Mouse (Mus musculus) CD8-positive naive resting alpha-beta T cell, adult 2 months (primary cell): ENCODE results near the gene Strada.

Experiments used
- DNase-seq, 2 experiments: peaks; one replicate each; pipeline ENCODE4 v3.0.0; 2022; ENCODE audit warnings: low read depth in 2 of 2, low spot score in 2 of 2

Strada gene

DNA sequence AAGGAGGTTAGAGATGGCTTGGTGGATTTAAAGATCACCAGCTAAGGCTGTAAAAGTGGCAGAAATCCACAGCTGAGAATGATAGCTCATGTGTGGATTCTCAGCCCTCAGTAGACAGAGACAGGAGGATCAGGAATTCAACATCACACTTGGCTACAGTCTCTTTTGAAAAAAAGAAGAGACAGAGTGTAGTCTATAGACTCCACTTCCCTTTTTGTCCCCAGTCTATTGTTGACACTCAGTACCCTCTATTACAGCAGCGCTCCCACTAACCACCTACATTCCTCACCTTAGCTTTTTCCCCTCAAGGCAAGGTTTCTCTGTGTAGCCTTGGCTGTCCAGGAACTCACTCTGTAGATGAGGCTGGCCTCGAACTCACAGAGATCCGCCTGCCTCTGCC, 10.3 kb downstream of the Strada start:
- DNase-seq = no peak

DNA sequence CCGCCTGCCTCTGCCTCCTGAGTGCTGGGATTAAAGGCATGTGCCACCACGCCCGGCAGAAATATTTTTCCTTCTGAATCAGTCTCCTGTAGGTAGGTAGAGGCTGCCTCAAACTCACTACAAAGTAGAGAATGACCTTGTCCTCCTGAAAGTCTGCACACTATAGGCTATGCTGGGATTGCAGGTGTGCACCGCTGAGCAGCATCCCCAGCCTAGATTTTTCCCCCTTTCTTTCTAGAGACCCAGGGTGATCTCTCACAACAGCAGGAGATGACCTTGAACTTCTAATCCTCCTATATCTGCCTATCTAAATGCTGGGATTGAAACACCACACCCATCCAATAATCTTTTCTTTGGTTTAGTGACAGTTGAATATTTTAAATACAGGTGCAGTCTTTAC, 14.6 kb downstream of the Strada start:
- DNase-seq = no peak

DNA sequence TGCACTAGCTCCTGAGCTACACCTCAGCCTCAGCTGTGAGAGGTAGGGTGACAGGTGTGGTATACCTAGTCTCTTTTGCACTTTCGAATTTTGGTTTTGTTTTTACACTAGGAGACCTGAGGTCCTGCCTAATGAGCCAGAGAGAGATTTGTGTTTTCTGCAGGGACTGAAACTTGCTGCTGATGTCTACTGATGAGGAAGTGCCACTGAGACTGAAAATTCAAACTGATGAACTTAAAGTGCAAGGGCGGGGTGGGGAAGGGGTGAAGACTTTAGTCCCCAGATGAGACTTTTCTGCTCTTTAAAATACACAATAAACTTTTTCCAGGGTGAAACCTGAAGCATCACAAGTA, 21.5 kb downstream of the Strada start:
- no peak for DNase-seq

DNA sequence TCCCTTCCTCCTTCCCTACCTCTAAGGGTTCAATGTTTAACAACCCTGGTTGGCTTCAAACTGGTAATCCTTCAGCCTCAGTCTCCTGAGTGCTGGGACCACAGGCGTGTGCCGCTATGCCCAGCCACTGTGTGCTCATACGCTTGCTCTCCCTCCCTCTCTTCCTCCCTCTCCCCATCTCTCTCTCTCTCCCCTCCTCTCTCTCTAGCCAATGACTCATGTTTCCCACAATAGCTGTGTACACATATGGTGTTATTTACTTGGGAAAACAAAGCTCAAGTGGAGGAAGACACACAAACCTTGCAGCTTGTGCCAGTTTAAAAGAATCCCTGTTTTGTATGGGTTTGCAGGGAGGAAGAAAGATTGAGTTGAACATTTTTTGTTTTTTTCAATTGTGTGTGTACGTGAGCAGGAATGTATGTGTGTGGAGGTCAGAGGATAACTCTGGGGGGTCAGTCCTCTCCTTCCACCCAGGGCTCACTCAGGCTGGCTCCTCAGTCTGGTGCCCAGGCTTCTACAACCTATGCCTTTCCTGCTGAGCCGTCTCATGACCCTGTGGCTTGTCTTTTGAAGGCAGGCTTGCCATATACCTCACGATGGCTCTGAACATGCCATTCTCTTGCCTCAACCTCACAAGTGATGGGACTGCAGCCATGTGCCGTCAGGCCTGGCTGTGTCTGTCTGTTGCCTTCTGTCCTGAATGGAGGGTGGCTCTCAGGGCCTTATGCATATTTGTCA, 22.1 kb downstream of the Strada start:
- no peak for DNase-seq

DNA sequence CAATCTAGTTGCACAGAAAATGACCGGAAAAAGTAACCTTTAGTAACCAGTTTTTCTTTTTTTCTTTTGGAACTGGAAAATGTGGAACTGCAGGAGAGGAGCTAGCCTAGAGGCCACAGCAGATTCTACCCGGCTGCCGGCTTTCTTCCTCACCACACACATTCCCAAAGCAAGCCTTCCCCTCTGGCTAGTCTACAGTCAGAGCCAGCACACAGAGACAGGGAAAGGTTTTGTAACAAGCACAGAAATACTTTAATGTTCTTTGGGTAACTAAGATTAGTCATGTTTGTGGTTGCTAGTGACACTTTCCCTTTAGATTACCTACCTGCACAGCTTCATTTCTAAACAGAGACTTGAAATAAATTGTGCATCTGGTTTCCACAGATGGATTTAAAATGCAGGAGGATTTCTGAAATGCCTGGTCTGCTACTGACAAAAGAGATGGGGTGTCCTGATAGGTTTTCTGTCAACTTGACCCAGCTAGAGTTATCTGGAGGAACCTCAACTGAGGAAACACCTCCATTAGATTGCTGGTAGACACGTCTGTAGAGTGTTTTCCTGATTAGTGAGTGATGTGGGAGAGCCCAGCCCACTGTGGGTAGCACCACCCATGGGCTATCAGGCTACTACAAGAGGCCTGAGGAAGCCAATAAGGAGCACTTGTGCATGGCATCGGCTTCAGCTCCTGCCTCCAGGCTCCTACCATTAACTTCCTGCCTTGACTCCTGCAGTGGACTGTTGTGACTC, 23.8 kb downstream of the Strada start:
- DNase-seq = no peak

DNA sequence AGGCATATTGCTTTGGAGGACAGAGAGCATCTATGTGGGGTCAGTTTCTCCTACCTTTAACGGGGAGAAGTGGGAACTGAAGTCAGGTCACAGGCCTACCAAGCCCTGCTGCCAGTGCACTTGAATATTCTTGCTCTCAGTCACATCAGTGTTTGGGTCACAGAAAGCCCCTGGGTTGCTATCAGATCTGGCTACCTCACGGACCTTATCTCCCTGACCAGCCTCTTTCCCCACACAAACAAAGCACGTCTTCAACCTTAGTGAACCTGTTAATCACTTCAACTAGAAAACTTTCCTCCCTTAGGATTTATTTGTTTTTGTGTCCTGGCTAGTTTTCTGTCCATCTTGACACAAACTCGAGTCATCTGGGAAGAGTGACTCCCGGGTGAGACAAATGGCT, 25.6 kb downstream of the Strada start:
- no peak for DNase-seq

DNA sequence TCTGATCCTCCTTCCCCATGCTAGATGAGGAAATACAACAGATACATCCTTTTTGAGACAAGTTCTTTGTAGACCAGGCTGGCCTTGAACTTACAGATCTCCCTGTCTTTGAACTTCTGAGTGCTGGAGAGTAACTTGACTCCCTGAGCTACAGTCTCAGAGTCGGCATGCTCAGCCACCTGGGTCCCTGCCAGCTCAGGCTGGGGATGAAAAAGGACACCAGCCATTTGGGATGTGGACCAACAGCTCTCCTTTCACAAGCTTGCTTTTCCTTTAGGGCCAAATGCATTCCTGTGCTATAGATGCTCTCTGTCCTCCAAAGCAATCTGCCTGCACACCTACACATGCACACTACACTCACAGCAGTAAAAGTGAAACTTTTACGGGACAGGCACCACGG, 26.9 kb downstream of the Strada start:
- DNase-seq = no peak

DNA sequence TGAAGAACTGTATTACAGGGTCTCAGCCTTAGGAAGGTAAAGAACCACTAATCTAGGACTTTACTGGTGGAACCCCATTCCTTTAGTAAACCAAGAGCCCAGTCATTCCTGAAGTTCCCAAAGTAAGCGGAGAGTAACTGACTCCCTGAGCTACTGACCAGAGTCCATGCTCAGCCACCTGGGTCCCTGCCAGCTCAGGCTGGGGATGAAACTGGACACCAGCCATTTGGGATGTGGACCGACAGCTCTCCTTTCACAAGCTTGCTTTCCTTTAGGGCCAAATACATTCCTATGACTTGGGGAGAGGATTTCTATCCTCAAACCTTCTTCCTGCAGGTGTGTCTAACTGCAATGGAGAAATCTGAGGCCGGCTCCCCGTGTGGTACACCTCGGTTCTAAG, 27.6 kb downstream of the Strada start:
- no peak for DNase-seq

DNA sequence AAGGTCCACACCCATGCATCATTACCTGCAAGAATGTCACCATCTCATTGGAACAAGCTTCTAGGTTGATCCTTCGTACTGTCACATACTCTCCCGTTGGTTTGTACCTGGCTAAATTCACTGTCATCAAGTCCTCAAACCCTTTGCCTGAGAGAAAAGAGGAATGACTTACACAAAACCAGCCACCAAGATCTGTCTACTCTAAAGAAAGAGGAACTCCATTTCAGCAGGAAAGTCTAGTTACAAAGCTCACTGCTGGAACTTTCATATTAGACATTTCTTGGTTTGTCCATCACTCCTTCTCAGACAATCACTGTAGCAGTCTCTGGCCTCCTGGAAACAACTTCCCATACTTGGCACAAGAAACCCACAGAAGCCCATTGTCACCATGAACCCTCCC, 28.7 kb downstream of the Strada start:
- no peak for DNase-seq

DNA sequence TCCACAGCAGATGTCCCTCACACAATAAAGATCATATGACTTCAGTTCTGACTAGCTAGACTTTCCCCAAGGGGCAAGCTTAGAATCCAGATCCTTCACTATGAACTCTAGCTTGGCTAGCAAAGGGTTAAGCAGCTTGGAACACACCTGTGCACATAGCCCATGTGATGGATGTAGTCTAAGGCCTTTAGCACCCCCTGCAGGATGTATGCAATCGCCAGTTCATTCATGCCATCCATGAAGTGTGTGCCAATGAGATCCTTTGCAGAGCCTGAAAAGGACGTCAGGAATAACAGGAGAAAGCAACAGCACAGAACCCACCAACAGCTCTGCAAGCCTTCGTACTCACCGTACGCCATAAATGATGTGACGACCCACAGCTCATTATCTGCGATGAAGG, 31.2 kb downstream of the Strada start:
- DNase-seq = peak; percentile 66 to 81

DNA sequence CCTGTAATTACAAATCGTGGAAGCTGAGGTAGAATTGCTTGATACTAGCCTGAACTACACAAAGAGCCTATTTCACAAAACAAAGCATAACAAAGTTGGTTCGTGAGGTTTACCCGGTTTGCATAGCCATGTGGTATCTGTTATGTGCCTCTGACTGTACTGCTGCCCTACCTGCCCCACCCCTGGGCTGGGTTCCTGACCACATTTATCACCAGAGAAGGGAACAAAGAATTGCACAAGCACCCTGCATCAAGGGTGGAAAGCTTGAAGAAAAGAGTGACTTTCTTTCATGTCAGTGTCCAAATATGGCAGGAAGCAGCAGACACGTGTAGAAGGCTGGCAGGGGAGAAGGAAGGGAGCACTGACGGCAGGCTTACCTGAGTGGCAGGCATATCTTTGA, 34.5 kb downstream of the Strada start:
- DNase-seq = peak; percentile 82 to 89

DNA sequence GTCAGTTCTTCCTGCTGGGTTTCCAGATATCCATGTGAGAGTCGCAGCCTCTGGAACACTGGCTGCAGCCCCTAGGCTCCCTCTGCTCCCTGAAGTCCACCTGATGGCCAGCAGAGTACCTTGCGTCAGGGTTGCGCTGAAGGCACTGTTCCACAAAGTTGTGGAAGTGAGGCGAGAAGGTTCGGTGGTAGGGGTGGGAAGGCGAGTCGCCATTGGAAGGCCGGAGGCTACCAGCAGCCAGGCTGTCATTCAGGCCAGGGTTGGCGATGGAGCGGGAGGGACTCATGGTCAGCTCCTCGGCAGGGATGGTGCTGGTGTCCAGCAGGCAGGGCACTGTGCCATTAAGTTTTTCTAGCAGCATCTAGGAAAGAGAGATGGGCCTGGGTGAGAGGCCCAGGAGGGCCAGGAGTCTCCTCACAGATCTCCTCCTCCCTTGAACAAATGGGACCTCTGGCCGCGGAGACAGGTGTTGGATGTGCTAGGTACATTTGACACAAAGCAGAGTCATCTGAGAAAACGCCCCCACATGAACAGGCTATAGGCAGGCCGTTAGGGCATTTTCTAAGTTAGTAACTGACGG, 37.3 kb downstream of the Strada start:
- DNase-seq = no peak

DNA sequence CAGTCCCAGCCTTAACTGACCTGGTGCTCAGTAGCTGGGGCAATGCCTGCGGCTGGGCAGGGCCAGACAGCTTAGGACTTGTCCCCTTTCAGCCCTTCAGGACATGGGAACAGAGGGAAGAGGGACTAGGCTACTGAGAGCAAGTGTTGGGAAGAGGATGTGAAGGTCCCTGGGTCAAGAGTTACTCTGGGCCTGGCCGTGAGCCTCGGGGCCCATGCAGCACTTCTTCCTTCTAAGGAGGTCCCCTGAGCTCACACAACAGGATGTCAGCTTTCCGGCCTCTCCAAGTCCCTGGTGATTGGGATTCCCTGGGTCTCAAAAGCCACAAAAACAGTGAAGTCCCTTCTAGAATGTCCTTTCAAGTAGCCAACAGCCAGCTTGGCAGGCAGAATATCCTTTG, 38.4 kb downstream of the Strada start:
- no peak for DNase-seq

DNA sequence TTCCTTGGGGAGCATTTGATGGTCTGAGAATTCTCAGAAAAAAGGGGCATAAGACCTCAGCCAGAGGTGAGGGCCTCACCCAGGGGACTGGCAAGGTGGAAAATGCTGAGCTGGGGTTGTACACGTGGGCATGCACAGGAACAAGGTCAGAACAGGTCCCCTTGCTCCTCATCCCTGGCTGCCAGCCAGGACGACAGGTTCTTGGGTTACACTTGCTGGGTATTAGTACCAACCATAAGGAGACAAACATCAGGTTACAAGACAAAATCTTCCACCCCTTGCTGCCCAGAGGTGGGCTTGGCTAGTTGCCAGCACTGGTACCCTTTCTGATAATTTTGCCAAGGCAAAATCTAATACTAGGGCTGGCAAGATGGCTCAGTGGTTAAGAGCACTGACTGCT, 39.7 kb downstream of the Strada start:
- no peak for DNase-seq

DNA sequence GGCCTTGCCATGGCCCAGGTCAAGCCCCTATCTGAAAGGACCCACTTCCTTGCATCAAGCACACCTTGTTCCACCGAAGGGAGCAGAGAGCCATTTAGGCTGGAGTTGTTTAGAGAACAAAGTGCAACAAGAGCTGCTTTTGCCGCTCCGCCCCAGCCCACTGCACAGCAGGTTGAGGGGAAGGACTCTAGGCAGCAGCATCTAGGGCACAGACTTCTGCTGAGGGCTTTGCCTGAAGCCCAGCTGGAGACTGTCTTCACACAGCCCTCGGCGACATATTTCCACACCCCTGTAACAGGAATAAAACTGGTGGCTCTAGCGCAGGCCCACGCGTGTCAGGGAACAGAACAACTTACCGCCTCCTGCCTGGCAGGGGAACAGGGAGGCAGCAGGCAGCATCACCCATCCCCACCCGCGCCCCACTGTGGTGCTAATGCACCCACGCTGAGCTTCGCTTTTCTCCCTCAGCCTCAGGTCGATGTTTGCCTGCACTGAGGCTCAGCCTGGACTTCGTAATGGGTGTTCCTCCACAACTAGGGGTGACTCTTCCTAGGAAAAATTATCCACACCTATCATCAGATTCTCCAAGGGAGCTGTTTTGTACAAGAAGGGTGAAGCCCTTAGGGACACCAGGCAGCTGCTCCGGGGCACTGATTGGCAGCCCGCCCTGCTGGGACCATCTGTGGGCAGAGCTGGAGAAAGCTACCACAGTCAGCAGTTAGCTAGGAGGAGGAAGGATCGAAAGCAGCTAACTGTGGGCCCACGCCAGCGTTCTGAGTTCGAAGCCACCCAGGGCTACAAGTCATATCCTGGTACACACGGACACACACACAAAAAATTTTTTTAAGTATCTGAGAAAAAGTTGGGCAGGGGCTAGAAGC, 40.9 kb downstream of the Strada start, which contains the start of the genes Gm10840 and Limd2:
TSS of gene Gm10840 (plus strand) at position 10 of the 881 bp plus-strand sequence.
TSS of gene Limd2 (minus strand) at position 20 of the 881 bp plus-strand sequence.
- DNase-seq = peak; percentile 58 to 63

DNA sequence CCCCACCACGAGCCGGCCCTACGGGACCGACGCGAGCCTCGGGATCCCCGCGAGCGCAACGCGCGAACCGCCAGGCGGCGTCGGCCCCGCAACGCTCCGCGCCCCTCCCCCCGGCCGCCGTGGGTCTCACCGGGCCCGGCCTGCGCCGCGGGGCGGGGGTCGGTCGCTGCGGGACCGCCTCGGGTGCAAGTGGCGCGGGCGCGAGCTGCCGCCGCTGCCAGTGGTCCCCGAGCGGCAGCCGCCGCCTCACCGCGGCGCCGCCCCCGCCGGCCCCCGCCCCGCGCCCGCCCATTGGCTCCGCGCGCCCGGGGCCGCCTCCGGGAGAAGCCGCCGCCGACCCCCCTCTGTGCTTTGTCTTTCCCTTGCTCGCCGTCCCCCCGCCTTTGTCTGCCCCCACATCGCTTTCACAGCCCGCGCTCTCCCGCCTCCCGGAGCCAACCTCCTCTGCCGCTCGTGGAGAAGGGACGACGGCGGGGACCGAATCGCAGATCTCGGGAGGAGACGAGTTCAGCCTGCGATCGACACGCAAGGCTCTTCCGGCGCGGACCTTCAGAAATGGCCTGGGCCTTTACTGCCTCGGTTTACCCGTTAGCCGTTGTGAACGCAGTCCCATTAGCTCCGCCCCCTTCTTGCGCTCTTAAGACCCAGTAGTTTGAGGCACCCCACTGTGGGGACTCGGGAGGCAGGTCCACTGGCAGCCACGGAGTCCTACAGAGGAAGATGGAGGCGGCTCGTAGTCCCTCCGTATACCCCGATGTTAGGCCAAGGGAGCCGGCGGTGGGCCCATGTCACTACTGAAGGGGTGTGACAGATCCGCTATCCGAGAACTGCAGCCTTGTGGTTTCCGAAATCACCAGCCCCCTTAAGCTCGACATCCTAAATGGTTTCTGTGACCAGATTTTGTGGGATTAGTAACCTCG, 41.8 kb downstream of the Strada start:
- DNase-seq = peak; percentile 68 to 69

DNA sequence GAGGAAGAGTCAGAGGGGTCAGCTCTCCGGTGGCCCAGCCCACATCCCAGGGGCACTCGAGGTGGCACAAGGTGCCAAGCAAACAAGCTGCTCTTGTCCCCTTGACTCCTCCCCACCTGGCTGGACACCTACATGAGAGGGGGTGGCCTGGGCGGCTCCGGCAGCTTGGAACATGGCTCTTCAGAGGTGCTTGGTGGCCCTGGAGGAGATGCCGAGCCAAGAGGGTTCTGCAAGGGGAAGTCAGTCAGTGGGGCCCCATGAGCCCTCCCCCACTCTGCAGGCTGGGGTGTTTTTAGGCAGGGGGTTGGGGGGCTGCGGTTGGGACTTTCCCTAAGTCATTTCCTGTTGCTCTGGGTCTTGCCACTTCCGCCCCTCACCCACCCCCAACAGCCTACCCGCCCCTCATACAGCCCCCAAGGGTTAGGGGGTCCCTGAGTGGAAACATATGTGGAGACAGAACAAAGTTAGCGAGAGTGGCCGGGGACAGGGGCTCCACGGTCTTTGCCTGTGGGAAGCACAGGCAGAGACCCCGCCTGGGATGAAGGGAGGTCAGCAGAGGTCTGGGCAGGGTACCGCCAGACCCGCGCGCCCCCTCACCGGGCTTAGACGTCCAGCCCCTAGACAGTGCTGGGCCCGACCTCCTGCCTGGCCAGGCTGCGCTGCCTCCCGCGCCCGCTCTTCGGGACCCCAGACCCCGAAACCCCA, 42.6 kb downstream of the Strada start:
- peak; percentile 89 to 94 for DNase-seq

DNA sequence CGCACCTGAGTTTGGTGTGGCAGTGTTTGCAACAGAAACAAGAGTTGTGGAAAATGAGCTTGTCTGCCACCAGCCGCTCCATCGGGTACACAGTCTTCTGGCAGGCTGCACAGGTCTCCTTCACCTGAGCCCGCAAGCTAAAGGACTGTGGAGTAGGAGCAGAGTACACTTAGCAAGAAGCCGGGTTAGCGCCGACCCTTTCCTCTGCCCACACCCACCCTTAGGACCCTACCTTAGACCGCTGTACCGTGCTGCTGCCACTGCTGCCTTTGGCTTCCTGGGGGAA, 43.1 kb downstream of the Strada start:
- DNase-seq = no peak

DNA sequence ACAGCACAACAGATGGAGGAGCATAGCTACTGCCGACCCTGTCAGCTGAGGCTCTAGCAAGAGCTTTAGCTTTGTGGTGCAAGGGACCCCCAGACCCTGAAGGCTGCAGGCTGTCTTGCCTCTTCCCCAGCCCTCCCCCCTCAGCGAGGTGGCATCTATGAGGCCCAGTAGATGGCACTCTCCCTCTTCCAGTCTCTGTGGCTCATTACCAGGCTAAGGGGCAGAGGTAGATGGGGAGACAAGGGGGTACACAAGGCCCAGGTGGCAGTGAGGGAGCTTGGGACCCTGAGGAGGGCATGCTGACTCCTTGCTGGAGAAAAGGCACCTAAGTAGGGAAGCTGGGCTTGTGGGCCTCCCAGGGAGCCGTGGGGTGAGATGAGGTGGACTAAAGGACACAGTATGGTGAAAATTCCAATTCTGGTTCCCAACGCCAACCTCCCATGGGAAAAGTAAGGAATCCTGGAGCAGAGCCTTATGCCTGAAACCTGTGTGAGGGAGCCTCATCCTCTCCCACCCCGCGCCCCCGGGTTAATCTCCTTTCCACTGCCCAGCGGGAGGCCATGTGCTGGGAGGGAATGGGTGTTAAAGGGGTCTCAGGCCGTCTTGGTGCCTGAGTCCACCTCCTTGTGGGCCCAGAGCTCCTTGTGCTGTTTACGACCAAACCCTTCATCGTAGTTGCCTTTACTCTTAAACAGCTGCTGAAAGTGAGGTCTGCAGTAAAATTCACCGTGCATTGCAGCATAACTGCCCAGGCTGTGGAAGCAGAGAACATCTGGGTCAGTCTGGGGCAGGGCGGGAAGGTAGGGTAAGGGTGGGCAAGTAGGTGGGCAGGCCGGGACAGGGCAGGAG, 43.7 kb downstream of the Strada start:
- DNase-seq = peak; percentile 61 to 72
